Mouse (Mus musculus): ENCODE data around the gene Cx3cl1.

GRCm38 (mm10) chr8:94770945-94771344 is 864 bp upstream of the Cx3cl1 start:
- no peak for TF ChIP-seq EP300 (IDR thresholded peaks at IDR 0.05; ENCODE audit: insufficient read depth, low read depth, low read length)
- no peak for TF ChIP-seq POLR2A (IDR thresholded peaks at IDR 0.05; ENCODE audit: insufficient read depth, low read length)
